Mouse (Mus musculus) embryonic facial prominence, embryonic 12.5 days (tissue): Measurements from ENCODE around the gene Ccl22. TPM values are rescaled to one million over a fixed set of nuclear protein-coding genes. Genes with fewer than 3 reads are reported as not detected.

ENCODE experiments used
- polyA plus RNA-seq: library from polyadenylated mRNA; unstranded; fragments of >200 nt; fragmentation: Nextera tagmentation; extraction: Ambion mirVana; gene quantifications from 2 replicates; pipeline ENCODE4 v1.2.1, GENCODE M21; 2016

Gene Ccl22
- polyA plus RNA-seq, 1 experiment from 2014 or later = not detected

Other genes starting within 250 kb of the Ccl22 start
- 10.6 and 11.2 TPM in 2 replicates for gene Cpne2, start 212.6 kb upstream of the Ccl22 start, polyA plus RNA-seq
- 51.1 and 52.0 TPM in 2 replicates for gene Rspry1, start 143.7 kb upstream of the Ccl22 start, polyA plus RNA-seq
- gene Fam192a, start 143.6 kb upstream of the Ccl22 start, polyA plus RNA-seq = 77.8 and 81.0 TPM in 2 replicates
- gene Arl2bp, start 79.0 kb upstream of the Ccl22 start, polyA plus RNA-seq = 162 and 168 TPM in 2 replicates
- gene Pllp, start 49.3 kb upstream of the Ccl22 start, polyA plus RNA-seq = 2.3 TPM in 2 replicates
- 4.6 and 5.3 TPM in 2 replicates for gene Cx3cl1, start 26.4 kb downstream of the Ccl22 start, polyA plus RNA-seq
- not detected in 2 replicates for gene Ccl17, start 64.9 kb downstream of the Ccl22 start, polyA plus RNA-seq
- gene Coq9, start 92.7 kb downstream of the Ccl22 start, polyA plus RNA-seq = 61.8 and 66.3 TPM in 2 replicates
- gene Ciapin1, start 92.8 kb downstream of the Ccl22 start, polyA plus RNA-seq = 141 and 144 TPM in 2 replicates
- gene Polr2c, start 111.9 kb downstream of the Ccl22 start, polyA plus RNA-seq = 145 and 154 TPM in 2 replicates
- 23.0 and 25.1 TPM in 2 replicates for gene Dok4, start 130.7 kb downstream of the Ccl22 start, polyA plus RNA-seq
- 51.5 and 51.9 TPM in 2 replicates for gene Ccdc102a, start 172.5 kb downstream of the Ccl22 start, polyA plus RNA-seq
- 0.05 TPM in 1 of 2 replicates, not detected in the other for gene Adgrg5, start 178.1 kb downstream of the Ccl22 start, polyA plus RNA-seq
- 22.3 and 28.2 TPM in 2 replicates for gene Adgrg1, start 229.2 kb downstream of the Ccl22 start, polyA plus RNA-seq